Mouse (Mus musculus) cerebellum, adult 2 months (tissue): ENCODE measurements around the gene Uba3.

Source experiments
- CTCF ChIP-seq: fragments of 200-500 bp; IDR thresholded peaks from 2 replicates; pipeline ENCODE4 v1.5.1; 2011; ENCODE audit warnings: low read depth, mild to moderate bottlenecking, control low read depth, low read length, moderate library complexity, borderline replicate concordance; ENCODE audit not compliant: insufficient read depth
- POLR2A ChIP-seq: fragments of 200-500 bp; IDR thresholded peaks from 2 replicates; pipeline ENCODE4 v1.6.1; 2011; ENCODE audit warnings: low read length, control low read depth, borderline replicate concordance; ENCODE audit not compliant: insufficient read depth

GRCm38 (mm10) chr6:97149721-97150120 is 55.7 kb downstream of the Uba3 start:
- no peak for TF ChIP-seq CTCF
- TF ChIP-seq POLR2A = no peak
